Mouse (Mus musculus): ENCODE results near the gene Ubr3. TPM values are rescaled to one million over a fixed set of nuclear protein-coding genes. Genes with fewer than 3 reads are reported as not detected.

The Ubr3 gene
- polyA plus RNA-seq, 1 experiment from 2014 or later, result 12.3 TPM

DNA sequence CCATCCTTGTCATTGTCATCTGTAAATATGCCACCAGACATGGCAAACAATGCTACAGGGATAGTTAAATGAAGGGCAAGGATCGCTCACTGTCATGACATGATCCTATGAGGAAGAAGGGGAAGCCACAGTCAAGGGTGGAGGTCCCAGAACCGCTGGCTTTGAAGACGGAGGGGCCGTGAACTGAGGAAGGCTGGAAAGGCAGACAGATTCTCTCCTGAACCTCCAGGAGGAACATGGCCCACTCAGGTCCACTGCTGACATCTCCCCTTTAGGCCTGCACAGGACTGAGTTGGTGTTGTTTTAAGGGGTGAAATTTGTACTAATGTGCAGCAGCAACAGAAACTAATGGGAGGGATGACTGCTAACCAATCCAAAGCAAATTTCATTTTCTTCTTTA is 161.2 kb downstream of the Ubr3 start:
- H3K27me3 ChIP-seq (replicated peaks; ENCODE audit: control insufficient read depth, insufficient read depth, low read length), result no peaks in the 10 kb centered on the region
- no peaks in the 10 kb centered on the region for H3K36me3 ChIP-seq (ENCODE audit: control insufficient read depth, insufficient read depth, low read length)
- DNase-seq (ENCODE audit: low spot score) (no peak), ATAC-seq (no peak)
- H3K4me1 ChIP-seq (ENCODE audit: control insufficient read depth, insufficient read depth, low read length), result peaks cover 16% of the 10 kb centered on the region
- no peak overlapping the region for H3K4me3 ChIP-seq (ENCODE audit: low read depth, low read length)
- H3K27ac ChIP-seq (ENCODE audit: low read depth, low read length), result no peak overlapping the region
- H3K4me2 ChIP-seq (ENCODE audit: low read length), result no peak overlapping the region
- no peak overlapping the region for H3K9ac ChIP-seq (ENCODE audit: low read length)
- H3K9me3 ChIP-seq (replicated peaks; ENCODE audit: control insufficient read depth, low read length), result no peaks in the 10 kb centered on the region
- 91% methylated on average over 4 of the region's 4 CpGs for WGBS

DNA sequence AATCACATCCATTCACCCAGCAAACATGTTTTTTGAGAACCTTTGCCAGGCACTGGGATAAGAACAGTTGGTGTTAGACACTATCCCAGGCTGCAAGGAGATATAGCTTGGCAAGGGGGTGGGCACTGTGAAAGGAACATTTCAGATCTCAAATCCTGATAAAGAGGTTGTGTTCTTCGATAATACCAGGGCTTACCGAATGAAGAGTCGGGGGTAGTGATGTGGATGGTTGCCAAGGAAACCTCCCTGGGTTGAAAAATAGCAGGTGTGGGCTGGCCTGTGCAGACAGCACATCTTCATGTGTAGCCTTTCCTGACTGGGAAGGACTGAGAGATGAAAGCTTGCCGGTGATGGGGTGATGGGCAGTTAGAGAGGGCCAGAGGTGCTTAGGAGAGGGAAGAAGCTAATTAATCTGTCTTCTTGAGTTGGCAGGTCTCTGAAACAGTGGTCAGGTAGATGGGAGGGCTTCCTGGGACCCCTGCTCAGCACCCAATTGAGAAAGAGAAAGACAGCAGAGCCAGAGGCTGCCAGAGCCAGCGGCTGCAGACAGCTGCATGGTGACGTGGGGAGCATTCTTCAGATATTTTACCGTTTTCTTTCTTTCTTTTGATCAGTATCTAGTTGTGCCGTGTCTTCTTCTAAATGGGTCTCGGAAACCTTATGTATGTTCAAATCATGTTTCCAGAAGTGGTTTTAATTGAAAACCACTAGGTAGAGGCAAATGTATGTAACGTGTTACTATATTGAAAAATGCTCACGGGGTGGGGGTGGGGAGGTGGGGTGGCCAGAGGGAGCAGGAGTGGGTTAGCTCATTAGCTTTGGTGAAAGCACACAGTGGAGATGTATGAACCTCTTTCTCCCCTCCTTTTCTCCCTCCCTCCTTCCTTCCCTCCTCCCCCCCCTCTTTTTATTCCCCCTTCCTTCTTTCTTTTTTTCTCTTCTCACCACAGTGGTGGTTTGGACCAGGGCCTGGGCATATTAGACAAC is 163.6 kb downstream of the Ubr3 start:
- Histone ChIP-seq H3K4me3 (ENCODE audit: low read depth, low read length) (no peak overlapping the region), H3K4me1 (ENCODE audit: control insufficient read depth, insufficient read depth, low read length) (peaks cover 8% of the 10 kb centered on the region; the same call in 1 of the 2 replicates), H3K9me3 (replicated peaks; ENCODE audit: control insufficient read depth, low read length) (no peaks in the 10 kb centered on the region), H3K4me2 (ENCODE audit: low read length) (no peak overlapping the region), H3K27me3 (replicated peaks; ENCODE audit: control insufficient read depth, insufficient read depth, low read length) (no peaks in the 10 kb centered on the region), H3K9ac (ENCODE audit: low read length) (no peak overlapping the region), H3K36me3 (ENCODE audit: control insufficient read depth, insufficient read depth, low read length) (no peaks in the 10 kb centered on the region), H3K27ac (ENCODE audit: low read depth, low read length) (peak overlapping the region; percentile 74)
- peak; percentile 74 for ATAC-seq
- DNase-seq (ENCODE audit: low spot score), result peak; percentile 68
- 41% methylated on average over 11 of the region's 11 CpGs for WGBS

- H3K9ac ChIP-seq (ENCODE audit: low read length), result no peak overlapping the region
- 88% methylated on average over 6 of the region's 6 CpGs for WGBS
- no peak for DNase-seq (ENCODE audit: low spot score)
Observed at GRCm38 (mm10) chr2:70065116-70065515, 168.1 kb downstream of the Ubr3 start.

GRCm38 (mm10) chr2:70065729-70066300 is 168.8 kb downstream of the Ubr3 start:
- DNase-seq (ENCODE audit: low spot score) (peak; percentile 22), ATAC-seq (0 out of 2 replicates have a peak, but pooled peaks have one; percentile 18)
- H3K9ac ChIP-seq (ENCODE audit: low read length), result no peak overlapping the region
- no peaks in the 10 kb centered on the region for H3K36me3 ChIP-seq (ENCODE audit: control insufficient read depth, insufficient read depth, low read length)
- H3K27me3 ChIP-seq (replicated peaks; ENCODE audit: control insufficient read depth, insufficient read depth, low read length), result no peaks in the 10 kb centered on the region; the same call in 1 of the 2 replicates
- no peak overlapping the region for H3K4me3 ChIP-seq (ENCODE audit: low read depth, low read length)
- H3K9me3 ChIP-seq (replicated peaks; ENCODE audit: control insufficient read depth, low read length), result no peaks in the 10 kb centered on the region
- H3K4me2 ChIP-seq (ENCODE audit: low read length), result no peak overlapping the region
- peaks cover 3% of the 10 kb centered on the region; the same call in 1 of the 2 replicates for H3K4me1 ChIP-seq (ENCODE audit: control insufficient read depth, insufficient read depth, low read length)
- H3K27ac ChIP-seq (ENCODE audit: low read depth, low read length), result no peak overlapping the region
- WGBS, result 23% methylated on average over 7 of the region's 7 CpGs

More at GRCm38 (mm10) chr2:70065116-70065515, 168.1 kb downstream of the Ubr3 start:
- Histone ChIP-seq H3K27me3 (replicated peaks; ENCODE audit: control insufficient read depth, insufficient read depth, low read length) (no peaks in the 10 kb centered on the region; the same call in 1 of the 2 replicates), H3K4me1 (ENCODE audit: control insufficient read depth, insufficient read depth, low read length) (peaks cover 7% of the 10 kb centered on the region; the same call in 1 of the 2 replicates), H3K9me3 (replicated peaks; ENCODE audit: control insufficient read depth, low read length) (no peaks in the 10 kb centered on the region), H3K4me2 (ENCODE audit: low read length) (no peak overlapping the region), H3K36me3 (ENCODE audit: control insufficient read depth, insufficient read depth, low read length) (no peaks in the 10 kb centered on the region), H3K4me3 (ENCODE audit: low read depth, low read length) (no peak overlapping the region), H3K27ac (ENCODE audit: low read depth, low read length) (no peak overlapping the region)
- ATAC-seq, result no peak

DNA sequence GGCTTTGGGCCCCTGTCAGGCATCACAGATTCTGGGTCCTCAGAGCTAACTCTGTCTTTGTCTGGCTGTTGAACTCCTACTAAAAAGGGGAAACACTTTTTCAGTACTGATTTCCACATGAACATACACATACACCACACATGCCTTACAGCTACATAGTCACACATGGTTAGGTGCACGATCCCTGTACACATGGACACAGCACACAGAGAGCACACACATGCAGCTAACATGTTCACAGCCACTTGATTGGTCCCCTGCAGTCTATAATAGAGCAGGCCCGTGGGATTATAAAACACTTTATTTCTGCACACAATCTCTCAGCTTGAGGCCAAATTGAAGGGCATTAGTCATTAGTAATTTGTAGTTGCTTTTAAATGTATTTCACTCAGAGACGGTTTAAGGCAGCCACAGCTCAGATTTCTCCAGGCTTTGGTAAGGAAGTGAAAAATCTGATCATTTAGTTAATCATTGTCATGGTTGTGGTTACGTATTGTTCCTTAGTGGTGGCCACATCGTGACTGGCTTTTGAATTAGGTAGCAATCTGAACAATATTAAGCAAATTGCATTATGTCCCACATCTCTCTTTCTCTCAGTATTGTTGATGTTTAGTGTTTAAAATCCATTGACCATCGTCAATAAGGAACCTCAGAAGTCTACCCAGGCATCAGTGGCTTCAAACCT is 169.4 kb downstream of the Ubr3 start:
- H3K27ac ChIP-seq (ENCODE audit: low read depth, low read length), result no peak overlapping the region

GRCm38 (mm10) chr2:70069861-70070260 is 172.8 kb downstream of the Ubr3 start:
- 84% methylated on average over 5 of the region's 5 CpGs for WGBS
- no peaks in the 10 kb centered on the region for H3K9me3 ChIP-seq (replicated peaks; ENCODE audit: control insufficient read depth, low read length)
- DNase-seq (ENCODE audit: low spot score) (no peak), ATAC-seq (no peak)
- H3K4me3 ChIP-seq (ENCODE audit: low read depth, low read length), result no peak overlapping the region
- no peak overlapping the region for H3K9ac ChIP-seq (ENCODE audit: low read length)
- no peaks in the 10 kb centered on the region for H3K36me3 ChIP-seq (ENCODE audit: control insufficient read depth, insufficient read depth, low read length)
- H3K27me3 ChIP-seq (replicated peaks; ENCODE audit: control insufficient read depth, insufficient read depth, low read length), result no peaks in the 10 kb centered on the region; the same call in 1 of the 2 replicates
- H3K4me1 ChIP-seq (ENCODE audit: control insufficient read depth, insufficient read depth, low read length), result 0 out of 2 replicates have a peak, but pooled peaks cover 3% of the 10 kb centered on the region
- H3K27ac ChIP-seq (ENCODE audit: low read depth, low read length), result no peak overlapping the region
- H3K4me2 ChIP-seq (ENCODE audit: low read length), result no peak overlapping the region

More for the DNA sequence above, 169.4 kb downstream of the Ubr3 start:
- no peak overlapping the region for H3K4me2 ChIP-seq (ENCODE audit: low read length)
- WGBS, result 34% methylated on average over 6 of the region's 6 CpGs
- no peaks in the 10 kb centered on the region for H3K9me3 ChIP-seq (replicated peaks; ENCODE audit: control insufficient read depth, low read length)
- no peak overlapping the region for H3K4me3 ChIP-seq (ENCODE audit: low read depth, low read length)
- no peak for ATAC-seq
- no peaks in the 10 kb centered on the region; the same call in 1 of the 2 replicates for H3K27me3 ChIP-seq (replicated peaks; ENCODE audit: control insufficient read depth, insufficient read depth, low read length)
- no peak for DNase-seq (ENCODE audit: low spot score)
- 0 out of 2 replicates have a peak, but pooled peaks cover 3% of the 10 kb centered on the region for H3K4me1 ChIP-seq (ENCODE audit: control insufficient read depth, insufficient read depth, low read length)
- H3K36me3 ChIP-seq (ENCODE audit: control insufficient read depth, insufficient read depth, low read length), result no peaks in the 10 kb centered on the region
- no peak overlapping the region for H3K9ac ChIP-seq (ENCODE audit: low read length)

Other genes with a start within 250 kb of the Ubr3 start
- gene Klhl41, start 227.1 kb upstream of the Ubr3 start, polyA plus RNA-seq (2014; fragmentation: Nextera tagmentation; extraction: Ambion mirVana), result 0.11 and 0.13 TPM in 2 replicates
- 13.7 and 16.8 TPM in 2 replicates for gene Fastkd1, start 183.7 kb upstream of the Ubr3 start, polyA plus RNA-seq (2014; fragmentation: Nextera tagmentation; extraction: Ambion mirVana)
- 77.8 and 83.6 TPM in 2 replicates for gene Ppig, start 174.7 kb upstream of the Ubr3 start, polyA plus RNA-seq (2014; fragmentation: Nextera tagmentation; extraction: Ambion mirVana)
- gene Ccdc173, start 107.7 kb upstream of the Ubr3 start, polyA plus RNA-seq (2014; fragmentation: Nextera tagmentation; extraction: Ambion mirVana), result 1.7 and 2.3 TPM in 2 replicates
- 43.1 and 45.4 TPM in 2 replicates for gene Phospho2, start 107.6 kb upstream of the Ubr3 start, polyA plus RNA-seq (2014; fragmentation: Nextera tagmentation; extraction: Ambion mirVana)
- gene Klhl23, start 75.3 kb upstream of the Ubr3 start, polyA plus RNA-seq (2014; fragmentation: Nextera tagmentation; extraction: Ambion mirVana), result 36.7 and 54.1 TPM in 2 replicates
- 298 and 301 TPM in 2 replicates for gene Ssb, start 35.7 kb upstream of the Ubr3 start, polyA plus RNA-seq (2014; fragmentation: Nextera tagmentation; extraction: Ambion mirVana)
- 31.1 and 34.2 TPM in 2 replicates for gene Mettl5, start 11.6 kb upstream of the Ubr3 start, polyA plus RNA-seq (2014; fragmentation: Nextera tagmentation; extraction: Ambion mirVana)
- gene Myo3b, start 141.9 kb downstream of the Ubr3 start, polyA plus RNA-seq (2014; fragmentation: Nextera tagmentation; extraction: Ambion mirVana), result 0.09 and 0.17 TPM in 2 replicates